Mouse (Mus musculus) urinary bladder, postnatal 10 days (tissue): ENCODE data around the gene Phactr1.
"Not testable (repeated sequence)": the region's sequence is repeated elsewhere in the genome, so short reads cannot be mapped to it uniquely, and the experiment has no call there.

Experiments used
- DNase-seq: peaks from one replicate; pipeline ENCODE4 v3.0.0; 2022; ENCODE audit warnings: low spot score

Phactr1 gene

GRCm38 (mm10) chr13:42927778-42928177 is 247.4 kb downstream of the Phactr1 start:
- no peak for DNase-seq

- DNase-seq = no peak
Measured at GRCm38 (mm10) chr13:42929529-42930235, 249.3 kb downstream of the Phactr1 start.

- no peak for DNase-seq
Measured at GRCm38 (mm10) chr13:42932046-42932445, 251.6 kb downstream of the Phactr1 start.

GRCm38 (mm10) chr13:42934538-42935126 is 254.2 kb downstream of the Phactr1 start:
- no peak for DNase-seq

- DNase-seq = no peak
Measured at GRCm38 (mm10) chr13:42937871-42938270, 257.4 kb downstream of the Phactr1 start.

GRCm38 (mm10) chr13:42938346-42938745 is 257.9 kb downstream of the Phactr1 start:
- no peak for DNase-seq

- DNase-seq = no peak
Measured at GRCm38 (mm10) chr13:42940271-42940670, 259.8 kb downstream of the Phactr1 start.

GRCm38 (mm10) chr13:42944106-42944505 is 263.7 kb downstream of the Phactr1 start:
- DNase-seq = no peak

GRCm38 (mm10) chr13:42945201-42945600 is 264.8 kb downstream of the Phactr1 start:
- not testable (repeated sequence) for DNase-seq

GRCm38 (mm10) chr13:42948717-42949265 is 268.4 kb downstream of the Phactr1 start:
- DNase-seq = no peak

GRCm38 (mm10) chr13:42949336-42949735 is 268.9 kb downstream of the Phactr1 start:
- no peak for DNase-seq

GRCm38 (mm10) chr13:42950056-42950455 is 269.6 kb downstream of the Phactr1 start:
- DNase-seq = no peak

GRCm38 (mm10) chr13:42952037-42952721 is 271.8 kb downstream of the Phactr1 start:
- DNase-seq = no peak

GRCm38 (mm10) chr13:42953071-42953470 is 272.6 kb downstream of the Phactr1 start:
- DNase-seq = no peak

- DNase-seq = no peak
Measured at GRCm38 (mm10) chr13:42954116-42954515, 273.7 kb downstream of the Phactr1 start.

- no peak for DNase-seq
Measured at GRCm38 (mm10) chr13:42956327-42956726, 275.9 kb downstream of the Phactr1 start.

- no peak for DNase-seq
Measured at GRCm38 (mm10) chr13:42957856-42958255, 277.4 kb downstream of the Phactr1 start.

GRCm38 (mm10) chr13:42958867-42959266 is 278.4 kb downstream of the Phactr1 start:
- DNase-seq = no peak

GRCm38 (mm10) chr13:42961561-42961960 is 281.1 kb downstream of the Phactr1 start:
- DNase-seq = no peak

- DNase-seq = no peak
Measured at GRCm38 (mm10) chr13:42968537-42968936, 288.1 kb downstream of the Phactr1 start.

GRCm38 (mm10) chr13:42973561-42973960 is 293.1 kb downstream of the Phactr1 start:
- DNase-seq = no peak

- no peak for DNase-seq
Measured at GRCm38 (mm10) chr13:42973961-42974360, 293.5 kb downstream of the Phactr1 start.

- no peak for DNase-seq
Measured at GRCm38 (mm10) chr13:42974506-42974905, 294.1 kb downstream of the Phactr1 start.
